Mouse (Mus musculus) CH12.LX (cell line): ENCODE measurements around the gene Ephb6. TPM values are rescaled to one million over a fixed set of nuclear protein-coding genes. Genes with fewer than 3 reads are reported as not detected.

Source experiments
- DNase-seq: peaks from one replicate; pipeline ENCODE4 v3.0.0-alpha.2; 2013; ENCODE audit errors: extremely low read depth
- H3K27ac ChIP-seq: 2 replicates; pipeline ENCODE4 v1.5.1; 2012; ENCODE audit warnings: low read depth, mild to moderate bottlenecking, control low read depth, moderate library complexity; ENCODE audit not compliant: insufficient read depth
- H3K27me3 ChIP-seq: replicated peaks from 2 replicates; pipeline ENCODE3; 2012; ENCODE audit warnings: inconsistent platforms
- H3K36me3 ChIP-seq, 2 experiments: replicated peaks in 1 of 2; 2 replicates each; pipeline versions ENCODE3 to v1.6.1; 2012; ENCODE audit warnings: inconsistent platforms in 1 of 2, low read length in 1 of 2, mild to moderate bottlenecking in 1 of 2, mixed read lengths in 1 of 2, moderate library complexity in 1 of 2; ENCODE audit not compliant: control insufficient read depth in 1 of 2, insufficient read depth in 1 of 2
- H3K4me1 ChIP-seq, 2 experiments: 2 replicates each; pipeline ENCODE4 v1.6.1; 2012; ENCODE audit warnings: inconsistent platforms in 1 of 2, moderate library complexity in 1 of 2; ENCODE audit not compliant: insufficient read depth in 2 of 2, control insufficient read depth in 1 of 2
- H3K4me2 ChIP-seq: 2 replicates; pipeline ENCODE4 v1.6.1; 2012; ENCODE audit warnings: low read depth, mild to moderate bottlenecking, control low read depth; ENCODE audit not compliant: poor library complexity, insufficient read depth, severe bottlenecking
- H3K4me3 ChIP-seq, 3 experiments: fragments of 150-350 bp in 1 of 3; sonication (generic) in 1 of 3; replicated peaks in 1 of 3; 2 replicates each; pipeline versions ENCODE3 to v1.5.1; 2011 to 2012; ENCODE audit warnings: low read depth in 2 of 3, low read length in 2 of 3, mild to moderate bottlenecking in 2 of 3, moderate library complexity in 2 of 3, control low read depth in 1 of 3, improper control_type of control experiment in 1 of 3, inconsistent platforms in 1 of 3, mixed read lengths in 1 of 3; ENCODE audit not compliant: poor library complexity in 1 of 3
- H3K79me2 ChIP-seq: replicated peaks from 2 replicates; pipeline ENCODE4 v1.6.1; 2012; ENCODE audit warnings: mild to moderate bottlenecking, moderate library complexity; ENCODE audit not compliant: control insufficient read depth, poor library complexity, insufficient read depth, severe bottlenecking; ENCODE audit errors: extremely low read depth
- H3K9ac ChIP-seq: 2 replicates; pipeline ENCODE4 v1.6.1; 2012; ENCODE audit warnings: low read depth, mild to moderate bottlenecking, control low read depth, moderate library complexity; ENCODE audit not compliant: insufficient read depth
- H3K9me3 ChIP-seq: replicated peaks from 2 replicates; pipeline ENCODE3; 2012; ENCODE audit warnings: low read length, inconsistent platforms, mixed read lengths
- BHLHE40 ChIP-seq: IDR thresholded peaks from 2 replicates; pipeline ENCODE4 v1.6.1; 2011; ENCODE audit warnings: mild to moderate bottlenecking, low read depth, low read length, improper control_type of control experiment
- CHD2 ChIP-seq: IDR thresholded peaks from 2 replicates; pipeline ENCODE4 v1.6.1; 2011; ENCODE audit warnings: low read length, improper control_type of control experiment
- ELF1 ChIP-seq: IDR thresholded peaks from 2 replicates; pipeline ENCODE4 v1.6.1; 2014; ENCODE audit warnings: low read depth, mild to moderate bottlenecking, inconsistent platforms, low read length, improper control_type of control experiment
- EP300 ChIP-seq: IDR thresholded peaks from 2 replicates; pipeline ENCODE4 v1.6.1; 2011; ENCODE audit warnings: low read length, improper control_type of control experiment
- HCFC1 ChIP-seq: IDR thresholded peaks from 2 replicates; pipeline ENCODE4 v1.6.1; 2012; ENCODE audit warnings: low read depth, mild to moderate bottlenecking, inconsistent platforms, low read length, improper control_type of control experiment
- IRF4 ChIP-seq: IDR thresholded peaks from 2 replicates; pipeline ENCODE4 v1.6.1; 2014; ENCODE audit warnings: low read depth, mild to moderate bottlenecking, inconsistent platforms, low read length, improper control_type of control experiment
- MAZ ChIP-seq: IDR thresholded peaks from 2 replicates; pipeline ENCODE4 v1.6.1; 2012; ENCODE audit warnings: low read depth, mild to moderate bottlenecking, inconsistent platforms, low read length, improper control_type of control experiment, moderate library complexity
- MEF2A ChIP-seq: IDR thresholded peaks from 2 replicates; pipeline ENCODE4 v1.6.1; 2014; ENCODE audit warnings: low read depth, mild to moderate bottlenecking, inconsistent platforms, low read length, improper control_type of control experiment, borderline replicate concordance
- MXI1 ChIP-seq: IDR thresholded peaks from 2 replicates; pipeline ENCODE4 v1.6.1; 2011; ENCODE audit warnings: mild to moderate bottlenecking, low read depth, low read length, improper control_type of control experiment
- MYC ChIP-seq: IDR thresholded peaks from 2 replicates; pipeline ENCODE4 v1.6.1; 2011; ENCODE audit warnings: low read depth, mild to moderate bottlenecking, improper control_type of control experiment, low read length
- NRF1 ChIP-seq: IDR thresholded peaks from 2 replicates; pipeline ENCODE4 v1.6.1; 2014; ENCODE audit warnings: low read depth, mild to moderate bottlenecking, inconsistent platforms, low read length, improper control_type of control experiment, moderate library complexity
- POLR2AphosphoS2 ChIP-seq: IDR thresholded peaks from 2 replicates; pipeline ENCODE4 v1.6.1; 2011; ENCODE audit warnings: low read depth, low read length, improper control_type of control experiment
- SMC3 ChIP-seq: IDR thresholded peaks from 2 replicates; pipeline ENCODE4 v1.6.1; 2011; ENCODE audit warnings: low read depth, low read length, improper control_type of control experiment
- TBP ChIP-seq: conservative IDR thresholded peaks from 2 replicates; pipeline ENCODE4 v1.6.1; 2011; ENCODE audit warnings: low read depth, low read length, improper control_type of control experiment
- UBTF ChIP-seq: IDR thresholded peaks from 2 replicates; pipeline ENCODE4 v1.6.1; 2012; ENCODE audit warnings: low read depth, mild to moderate bottlenecking, inconsistent platforms, low read length, improper control_type of control experiment, moderate library complexity
- USF2 ChIP-seq: conservative IDR thresholded peaks from 2 replicates; pipeline ENCODE4 v1.6.1; 2011; ENCODE audit warnings: low read depth, low read length, improper control_type of control experiment
- ZNF384 ChIP-seq: IDR thresholded peaks from 2 replicates; pipeline ENCODE4 v1.6.1; 2012; ENCODE audit warnings: low read depth, low read length, improper control_type of control experiment, inconsistent platforms
- dilution Hi-C: fragments of 300-500 bp; cut with MboI; formaldehyde crosslinking; loops from 2 replicates; pipeline ENCODE4 v1.14.3; 2020; ENCODE audit warnings: low sequenced_read_pairs; ENCODE audit not compliant: extremely low pct_unique_long_range_greater_than_20kb, extremely low pct_ligation_motif_present
- in situ Hi-C: fragments of 300-500 bp; cut with MboI; formaldehyde crosslinking; loops from 3 replicates; pipeline ENCODE4 v1.14.3; 2019; ENCODE audit warnings: low sequenced_read_pairs, low pct_ligation_motif_present, low pct_unique_long_range_greater_than_20kb, mixed read lengths
- polyA plus RNA-seq: library from polyadenylated mRNA; unstranded; fragments of >175 nt; gene quantifications from 2 replicates; pipeline ENCODE4 v1.2.1, GENCODE M21; 2012; ENCODE audit warnings: low read depth; ENCODE audit not compliant: insufficient read length
- total RNA-seq, 2 experiments: library from RNA; depleted of rRNA; stranded (reverse); fragments of 300-350 nt in 1 of 2; fragments of >200 nt in 1 of 2; gene quantifications; 2 replicates each; pipeline ENCODE4 v1.2.3; 2012 to 2014

Ephb6 gene
- total and polyA plus RNA-seq, 3 experiments, result not detected

DNA sequence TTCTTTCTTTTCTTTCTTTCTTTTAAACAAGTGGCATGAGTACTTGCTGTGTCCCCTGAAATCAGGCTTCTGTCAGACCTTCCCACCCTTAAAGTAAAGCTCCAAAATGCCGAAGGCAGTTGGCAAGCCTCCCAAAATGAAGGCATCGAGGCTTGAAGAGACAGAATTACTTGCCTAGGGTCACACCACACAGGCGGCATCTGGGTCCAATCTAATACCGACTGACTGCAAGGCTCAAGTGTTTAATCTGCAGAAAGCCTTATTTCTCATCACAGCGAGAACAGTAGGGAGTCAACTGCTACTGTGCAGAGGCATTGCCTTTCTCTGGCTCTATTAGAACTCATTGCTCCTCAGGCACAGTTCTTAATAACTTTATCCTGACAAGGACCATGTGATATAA is 28.0 kb upstream of the Ephb6 start:
- no peaks in the 10 kb centered on the region for H3K9me3 ChIP-seq
- no peaks in the 10 kb centered on the region for H3K4me1 ChIP-seq
- no peak overlapping the region for H3K27ac ChIP-seq
- H3K79me2 ChIP-seq, result no peaks in the 10 kb centered on the region
- no peak overlapping the region for H3K9ac ChIP-seq
- no peaks in the 10 kb centered on the region for H3K27me3 ChIP-seq
- no peak overlapping the region for H3K4me2 ChIP-seq
- no peak for TF ChIP-seq EP300
- no peak for DNase-seq
- H3K36me3 ChIP-seq, result no peaks in the 10 kb centered on the region
- in situ Hi-C loops, result no loop called here
- H3K4me3 ChIP-seq, result no peak overlapping the region
- dilution Hi-C loops, result no loop called here

DNA sequence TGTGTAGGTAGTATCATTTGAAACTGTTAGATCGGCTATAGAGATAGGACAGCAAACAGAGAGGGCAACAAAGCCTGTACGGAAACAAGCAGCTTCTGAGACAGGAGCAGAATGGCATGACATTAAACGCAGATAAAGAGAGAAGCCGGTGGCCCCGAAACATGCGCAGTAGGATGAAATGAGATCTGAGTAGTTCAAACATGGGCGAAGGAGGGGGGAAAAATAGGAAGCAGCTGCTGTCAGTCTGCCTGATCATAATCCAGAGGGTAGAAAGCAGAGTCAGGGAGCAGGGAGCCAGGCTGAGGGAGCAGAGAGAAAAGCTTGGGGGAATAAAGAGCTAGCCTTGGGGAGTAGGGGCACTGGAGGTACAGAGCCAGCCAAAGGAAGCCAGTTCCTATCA is 24.0 kb upstream of the Ephb6 start:
- DNase-seq, result no peak
- no peaks in the 10 kb centered on the region for H3K9me3 ChIP-seq
- dilution Hi-C loops, result no loop called here
- H3K36me3 ChIP-seq, result no peaks in the 10 kb centered on the region
- H3K27ac ChIP-seq, result no peak overlapping the region
- H3K4me1 ChIP-seq, result no peaks in the 10 kb centered on the region
- H3K4me2 ChIP-seq, result no peak overlapping the region
- no peaks in the 10 kb centered on the region for H3K27me3 ChIP-seq
- H3K79me2 ChIP-seq, result no peaks in the 10 kb centered on the region
- no peak overlapping the region for H3K9ac ChIP-seq
- in situ Hi-C loops, result no loop called here
- H3K4me3 ChIP-seq, result no peak overlapping the region
- TF ChIP-seq MYC (no peak), CHD2 (no peak), POLR2AphosphoS2 (no peak), HCFC1 (no peak), USF2 (no peak), TBP (no peak), EP300 (no peak), UBTF (no peak), IRF4 (no peak), MEF2A (no peak), ELF1 (no peak), BHLHE40 (no peak), SMC3 (no peak), MXI1 (no peak), NRF1 (no peak), ZNF384 (no peak), MAZ (no peak)
